Mouse (Mus musculus) cortical plate, adult 2 months (tissue): ENCODE results near the gene Tnrc18. TPM values are rescaled to one million over a fixed set of nuclear protein-coding genes. Genes with fewer than 3 reads are reported as not detected.
A peak's percentile ranks its signal among the peaks of the same experiment; 100 is the strongest.

Experiments
- H3K27ac ChIP-seq: fragments of 200-500 bp; 2 replicates; pipeline ENCODE4 v1.5.1; 2012; ENCODE audit warnings: low read length, control low read depth, inconsistent platforms; ENCODE audit not compliant: insufficient read depth
- H3K4me1 ChIP-seq: fragments of 200-500 bp; 2 replicates; pipeline ENCODE4 v1.6.1; 2011; ENCODE audit warnings: low read length; ENCODE audit not compliant: control insufficient read depth, insufficient read depth
- H3K4me3 ChIP-seq: fragments of 200-500 bp; 2 replicates; pipeline ENCODE4 v1.5.1; 2011; ENCODE audit warnings: mild to moderate bottlenecking, low read length, control low read depth; ENCODE audit not compliant: insufficient read depth
- CTCF ChIP-seq: fragments of 200-500 bp; IDR thresholded peaks from 2 replicates; pipeline ENCODE4 v1.5.1; 2011; ENCODE audit warnings: mild to moderate bottlenecking, control low read depth, low read length; ENCODE audit not compliant: insufficient read depth; ENCODE audit errors: extremely low read depth
- POLR2A ChIP-seq: fragments of 200-500 bp; IDR thresholded peaks from 2 replicates; pipeline ENCODE4 v1.6.1; 2011; ENCODE audit warnings: mild to moderate bottlenecking, low read length, control low read depth; ENCODE audit not compliant: insufficient read depth; ENCODE audit errors: extremely low read depth
- polyA plus RNA-seq: library from polyadenylated mRNA; depleted of rRNA; stranded (reverse); fragments of >200 nt; gene quantifications from 2 replicates; pipeline ENCODE4 v1.2.3, GENCODE M21; 2012

Tnrc18 gene
- polyA plus RNA-seq, 1 experiment: 31.7 TPM

GRCm38 (mm10) chr5:142701651-142702510, 115.6 kb downstream of the Tnrc18 start:
- Histone ChIP-seq H3K27ac (no peak overlapping the region), H3K4me3 (peak overlapping the region; percentile 78), H3K4me1 (peaks cover 3% of the 10 kb centered on the region)
- TF ChIP-seq CTCF: no peak
- no peak for TF ChIP-seq POLR2A

GRCm38 (mm10) chr5:142700842-142701589, 116.4 kb downstream of the Tnrc18 start:
- no peak overlapping the region for H3K4me3 ChIP-seq
- peaks cover 3% of the 10 kb centered on the region for H3K4me1 ChIP-seq
- H3K27ac ChIP-seq: no peak overlapping the region
- TF ChIP-seq POLR2A (no peak), CTCF (no peak)

- Histone ChIP-seq H3K27ac (no peak overlapping the region), H3K4me3 (no peak overlapping the region), H3K4me1 (peaks cover 3% of the 10 kb centered on the region)
- TF ChIP-seq POLR2A: no peak
- TF ChIP-seq CTCF: no peak
Observed at GRCm38 (mm10) chr5:142697742-142698141, 119.7 kb downstream of the Tnrc18 start.

- Histone ChIP-seq H3K4me1 (peaks cover 5% of the 10 kb centered on the region), H3K4me3 (no peak overlapping the region), H3K27ac (no peak overlapping the region)
- TF ChIP-seq CTCF (no peak), POLR2A (no peak)
Observed at GRCm38 (mm10) chr5:142696865-142697264, 120.6 kb downstream of the Tnrc18 start.

- no peak overlapping the region for H3K4me3 ChIP-seq
- TF ChIP-seq POLR2A: no peak
- TF ChIP-seq CTCF: no peak
- H3K4me1 ChIP-seq: peaks cover 5% of the 10 kb centered on the region
- no peak overlapping the region for H3K27ac ChIP-seq
Observed at GRCm38 (mm10) chr5:142696258-142696657, 121.2 kb downstream of the Tnrc18 start.

GRCm38 (mm10) chr5:142694627-142695340, 122.7 kb downstream of the Tnrc18 start:
- Histone ChIP-seq H3K4me1 (peaks cover 5% of the 10 kb centered on the region), H3K27ac (no peak overlapping the region), H3K4me3 (no peak overlapping the region)
- TF ChIP-seq CTCF: no peak
- no peak for TF ChIP-seq POLR2A

GRCm38 (mm10) chr5:142693738-142694430, 123.6 kb downstream of the Tnrc18 start:
- TF ChIP-seq CTCF (no peak), POLR2A (no peak)
- Histone ChIP-seq H3K27ac (no peak overlapping the region), H3K4me3 (no peak overlapping the region), H3K4me1 (peaks cover 5% of the 10 kb centered on the region)

GRCm38 (mm10) chr5:142692971-142693737, 124.3 kb downstream of the Tnrc18 start:
- H3K4me1 ChIP-seq: peaks cover 1% of the 10 kb centered on the region; the same call in 1 of the 2 replicates
- TF ChIP-seq POLR2A (no peak), CTCF (no peak)
- no peak overlapping the region for H3K27ac ChIP-seq
- no peak overlapping the region for H3K4me3 ChIP-seq
